Mouse (Mus musculus): ENCODE measurements around the gene Atf3. TPM values are rescaled to one million over a fixed set of nuclear protein-coding genes. Genes with fewer than 3 reads are reported as not detected.

Atf3 gene
- total RNA-seq, 4 experiments from 2014 or later = 1.0 to 4.6 (median 2.5) TPM

DNA sequence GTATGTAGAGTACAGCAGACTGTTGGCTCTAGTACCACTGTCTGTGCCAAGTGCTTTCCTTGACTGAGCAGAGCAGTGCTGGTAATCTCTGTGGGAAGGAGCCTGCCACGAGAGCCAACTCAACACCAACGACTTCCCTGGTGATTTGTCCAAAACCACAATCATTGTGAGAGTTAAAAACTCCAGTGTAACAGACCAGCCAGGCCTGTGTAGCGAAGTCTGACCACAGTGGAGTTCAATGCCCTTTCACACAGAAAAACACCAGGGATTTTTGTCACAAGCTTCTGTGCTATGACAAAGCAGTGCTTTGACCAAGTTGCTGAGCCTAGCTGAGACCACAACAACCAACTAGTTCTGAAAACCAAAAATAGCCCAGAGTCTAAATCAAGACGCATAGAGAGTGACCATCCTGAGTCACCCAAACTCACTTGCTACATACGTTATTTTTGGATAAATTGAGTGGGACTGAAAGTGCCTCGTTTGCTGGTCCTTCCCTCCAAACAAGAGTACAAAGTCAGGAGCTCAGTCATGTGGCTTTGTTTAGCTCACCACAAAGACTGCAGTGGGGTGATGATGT lies 12.6 kb upstream of the Atf3 start:
- DNase-seq (ENCODE audit: low spot score in 2 of 2) = no peak

DNA sequence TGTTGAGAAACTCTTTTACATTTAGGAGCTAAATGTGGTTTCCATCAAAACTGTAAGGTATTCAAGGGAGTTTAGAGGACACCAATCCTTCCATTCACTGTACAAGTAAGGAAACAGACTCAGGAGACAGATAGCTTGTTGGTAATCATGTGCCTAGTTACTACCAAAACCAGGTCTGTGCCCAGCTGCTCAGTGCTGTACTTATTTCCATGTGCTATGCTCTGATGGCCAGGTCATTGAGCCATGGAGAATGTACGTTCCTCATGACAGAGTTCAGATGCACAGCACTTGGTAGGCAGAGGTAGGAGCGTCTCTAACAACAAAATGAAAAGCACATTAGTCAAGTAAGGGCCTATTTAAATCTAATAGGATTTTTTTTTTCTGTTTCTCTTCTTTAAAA lies 8.7 kb upstream of the Atf3 start:
- DNase-seq (ENCODE audit: low spot score in 2 of 2) = no peak

GRCm38 (mm10) chr1:191225771-191226170 lies 7.9 kb upstream of the Atf3 start:
- DNase-seq (ENCODE audit: low spot score in 2 of 2) = no peak

GRCm38 (mm10) chr1:191224981-191225703 lies 7.3 kb upstream of the Atf3 start:
- no peak for DNase-seq (ENCODE audit: low spot score in 2 of 2)

DNA sequence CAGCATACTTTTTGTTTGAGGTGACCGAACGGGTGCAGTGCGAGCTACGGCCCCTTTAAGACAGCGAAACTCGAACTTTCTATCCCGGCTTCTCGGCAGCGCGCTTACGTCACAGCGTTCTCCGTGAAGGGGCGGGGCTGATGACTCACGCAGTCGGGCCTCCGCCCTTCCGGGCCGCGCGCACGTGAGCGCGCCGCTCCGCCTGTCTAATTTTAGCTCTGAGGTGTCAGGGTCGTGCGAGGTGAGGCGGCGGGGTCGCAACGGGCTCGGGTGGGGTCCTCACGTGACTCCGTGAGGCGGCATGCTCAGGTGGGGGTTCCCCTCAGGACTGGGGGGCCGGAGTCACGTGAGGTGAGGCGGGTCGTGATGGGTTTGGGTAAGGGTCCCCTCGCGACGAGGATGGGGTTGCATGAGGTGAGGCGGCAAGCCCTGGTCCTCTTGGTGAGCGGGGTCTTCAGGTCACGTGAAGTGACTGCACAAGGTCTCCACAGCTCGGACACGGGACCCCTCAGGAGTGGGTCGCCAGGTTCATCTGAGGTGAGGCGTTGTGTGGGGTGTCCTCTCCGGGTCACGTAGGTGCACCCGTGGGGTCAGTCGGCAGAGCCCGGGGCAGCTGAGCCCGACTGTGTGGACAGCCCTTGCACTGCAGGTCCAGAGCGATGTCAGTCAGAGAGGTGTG lies 6.6 kb upstream of the Atf3 start:
- DNase-seq (ENCODE audit: low spot score in 2 of 2) = peak; percentile 82 to 89

DNA sequence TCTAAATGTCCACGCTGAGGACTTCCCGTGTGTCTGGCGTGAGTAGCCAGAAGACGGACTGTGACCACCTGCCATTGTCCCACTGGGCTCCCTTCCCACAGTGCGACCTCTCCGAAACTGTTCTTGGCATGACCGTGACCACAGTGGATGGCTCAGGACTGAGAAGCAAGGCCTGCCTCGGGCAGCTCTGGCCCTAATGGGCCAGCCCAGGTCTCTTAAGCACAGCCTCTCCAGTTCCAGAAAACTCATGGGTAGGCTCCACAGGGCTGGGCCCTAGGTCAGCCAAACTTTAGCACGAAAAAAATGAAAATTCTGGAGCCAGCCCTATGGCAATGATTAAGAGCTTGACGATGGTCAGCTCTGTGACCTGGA lies 6.1 kb upstream of the Atf3 start:
- DNase-seq (ENCODE audit: low spot score in 2 of 2) = no peak

DNA sequence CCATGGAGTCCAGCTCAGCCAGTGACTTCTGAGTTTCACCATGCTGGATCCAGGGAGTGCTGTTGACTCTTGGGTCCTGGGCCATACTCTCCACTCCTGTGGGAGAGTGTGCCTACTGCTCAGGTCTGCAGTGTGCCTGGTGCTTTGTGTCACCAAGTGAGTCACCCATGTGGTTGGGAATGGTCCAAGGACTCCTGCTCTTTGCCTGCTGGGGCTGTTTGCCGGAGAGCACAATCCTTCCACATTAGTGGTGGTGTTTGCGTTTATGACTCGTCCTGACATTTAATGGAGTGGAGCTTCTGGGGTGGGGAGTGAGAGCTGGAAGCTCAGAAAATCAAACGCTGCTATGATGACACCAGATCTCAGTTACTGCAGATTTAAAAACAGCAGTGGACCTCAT lies 4.2 kb upstream of the Atf3 start:
- no peak for DNase-seq (ENCODE audit: low spot score in 2 of 2)

DNA sequence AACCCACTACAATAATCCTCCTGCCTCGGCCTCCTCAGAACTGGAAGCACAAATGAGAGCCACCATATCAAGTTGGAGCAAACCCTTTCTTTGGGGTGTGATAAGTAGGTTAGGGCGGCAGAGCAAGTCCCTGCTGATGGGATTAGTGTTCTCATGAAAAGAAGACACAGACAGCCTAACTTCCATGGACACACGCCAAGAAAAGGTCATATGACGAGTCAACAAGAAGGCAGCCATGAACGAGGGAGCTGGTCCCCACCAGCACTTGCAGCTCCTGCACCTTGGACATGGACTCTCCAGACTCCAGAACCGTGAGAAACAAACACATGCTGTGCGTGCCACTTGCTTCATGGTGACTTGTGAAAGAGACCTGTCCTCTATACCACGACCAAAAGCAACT lies 2.7 kb upstream of the Atf3 start:
- DNase-seq (ENCODE audit: low spot score in 2 of 2) = no peak

DNA sequence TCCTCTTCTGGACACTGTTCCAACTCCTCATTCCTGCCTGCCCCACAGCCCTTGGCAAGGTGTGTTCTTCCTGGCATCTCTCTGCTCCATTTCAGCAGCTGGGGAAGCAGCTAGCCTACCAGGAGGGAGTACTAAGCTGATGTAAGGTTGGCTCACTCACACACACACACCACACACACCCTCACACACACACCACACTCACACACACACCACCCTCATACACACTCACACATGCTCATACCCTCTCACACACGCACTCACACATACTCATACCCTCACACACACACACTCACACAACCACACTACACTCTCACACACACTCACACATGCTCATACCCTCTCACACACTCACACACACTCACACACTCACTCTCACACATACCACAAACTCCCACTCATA lies 1.9 kb upstream of the Atf3 start:
- no peak for DNase-seq (ENCODE audit: low spot score in 2 of 2)

DNA sequence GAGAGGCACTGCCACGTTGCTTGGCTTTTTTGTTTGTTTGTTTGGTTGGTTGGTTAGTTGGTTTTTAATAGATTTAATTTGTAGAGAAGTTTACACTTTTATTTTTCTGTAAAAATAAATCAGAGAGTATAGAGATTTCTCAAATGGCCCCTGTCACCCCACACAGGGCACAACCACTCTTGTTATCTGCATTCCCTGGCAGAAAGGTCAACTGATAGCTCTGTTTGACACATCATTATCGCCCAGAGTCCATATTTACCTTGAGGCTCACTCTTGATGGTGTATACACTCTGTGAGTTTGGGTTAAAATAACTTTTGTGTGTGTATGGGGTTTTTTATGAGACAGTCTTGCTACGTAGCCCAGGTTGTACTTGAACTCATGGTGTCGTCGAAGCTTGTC lies 744 bp upstream of the Atf3 start:
- DNase-seq (ENCODE audit: low spot score in 2 of 2) = no peak

- DNase-seq (ENCODE audit: low spot score in 2 of 2) = no peak
Measured at GRCm38 (mm10) chr1:191215776-191216661, 1.8 kb downstream of the Atf3 start.

DNA sequence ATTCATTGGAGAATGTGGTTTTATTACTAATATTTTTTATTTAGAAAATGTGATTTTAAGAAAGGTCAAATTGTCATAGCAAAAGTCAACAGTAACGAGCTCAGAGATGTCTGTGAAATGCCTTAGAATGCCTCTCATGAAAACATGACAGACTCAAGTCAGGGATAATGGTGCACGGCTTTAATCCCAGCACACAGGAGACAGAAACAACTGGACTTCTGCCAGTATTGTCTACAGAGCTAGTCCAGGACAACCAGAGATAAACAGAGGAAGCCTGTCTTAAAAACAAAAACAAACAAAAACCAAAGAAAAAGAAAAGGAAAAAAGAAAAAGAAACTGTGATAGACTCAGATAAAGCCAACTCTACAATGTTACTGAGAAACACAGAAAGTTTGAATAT lies 6.7 kb downstream of the Atf3 start:
- no peak for DNase-seq (ENCODE audit: low spot score in 2 of 2)

DNA sequence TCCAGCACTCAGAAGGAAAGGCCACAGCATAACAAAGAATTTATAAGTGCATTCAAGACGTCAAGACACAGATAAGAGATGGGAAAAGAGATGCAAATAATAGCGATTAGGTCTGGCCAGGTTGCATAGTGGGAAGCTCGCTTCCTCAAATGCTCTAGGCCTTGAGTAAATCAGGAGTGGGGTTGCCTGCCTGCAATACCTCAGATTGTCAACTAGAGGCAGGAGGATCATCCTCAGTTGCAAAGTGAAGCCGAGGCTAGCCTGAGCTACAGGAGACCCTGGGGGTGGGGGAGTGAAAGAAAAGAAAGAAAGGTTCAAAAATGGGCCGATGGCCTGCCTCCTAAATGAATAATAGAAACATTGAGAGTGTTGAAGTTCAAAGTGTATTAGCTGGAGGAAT lies 12.0 kb downstream of the Atf3 start:
- no peak for DNase-seq (ENCODE audit: low spot score in 2 of 2)

DNA sequence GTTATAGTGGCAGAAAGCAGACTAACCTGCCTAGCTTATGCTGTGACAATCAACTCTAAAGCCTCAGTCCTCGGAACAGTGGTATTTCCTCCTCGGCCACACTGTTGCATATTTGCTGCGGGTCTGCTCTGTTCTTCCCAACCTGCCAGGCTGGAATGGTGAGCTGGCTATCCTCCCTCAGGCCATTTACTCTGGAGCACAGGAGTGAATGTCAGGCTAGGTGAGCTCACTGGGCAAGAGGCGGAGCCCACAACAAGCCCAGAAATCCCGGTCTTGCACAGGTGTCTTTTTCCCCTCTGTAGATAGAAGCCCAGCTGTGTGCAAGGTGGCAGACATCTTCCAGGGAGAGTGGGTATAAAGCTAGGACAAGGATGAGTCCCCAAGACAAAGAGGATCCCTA lies 13.0 kb downstream of the Atf3 start:
- no peak for DNase-seq (ENCODE audit: low spot score in 2 of 2)

GRCm38 (mm10) chr1:191203496-191203895 lies 14.3 kb downstream of the Atf3 start:
- DNase-seq (ENCODE audit: low spot score in 2 of 2) = no peak

GRCm38 (mm10) chr1:191202208-191202952 lies 15.5 kb downstream of the Atf3 start:
- DNase-seq (ENCODE audit: low spot score in 2 of 2) = no peak

DNA sequence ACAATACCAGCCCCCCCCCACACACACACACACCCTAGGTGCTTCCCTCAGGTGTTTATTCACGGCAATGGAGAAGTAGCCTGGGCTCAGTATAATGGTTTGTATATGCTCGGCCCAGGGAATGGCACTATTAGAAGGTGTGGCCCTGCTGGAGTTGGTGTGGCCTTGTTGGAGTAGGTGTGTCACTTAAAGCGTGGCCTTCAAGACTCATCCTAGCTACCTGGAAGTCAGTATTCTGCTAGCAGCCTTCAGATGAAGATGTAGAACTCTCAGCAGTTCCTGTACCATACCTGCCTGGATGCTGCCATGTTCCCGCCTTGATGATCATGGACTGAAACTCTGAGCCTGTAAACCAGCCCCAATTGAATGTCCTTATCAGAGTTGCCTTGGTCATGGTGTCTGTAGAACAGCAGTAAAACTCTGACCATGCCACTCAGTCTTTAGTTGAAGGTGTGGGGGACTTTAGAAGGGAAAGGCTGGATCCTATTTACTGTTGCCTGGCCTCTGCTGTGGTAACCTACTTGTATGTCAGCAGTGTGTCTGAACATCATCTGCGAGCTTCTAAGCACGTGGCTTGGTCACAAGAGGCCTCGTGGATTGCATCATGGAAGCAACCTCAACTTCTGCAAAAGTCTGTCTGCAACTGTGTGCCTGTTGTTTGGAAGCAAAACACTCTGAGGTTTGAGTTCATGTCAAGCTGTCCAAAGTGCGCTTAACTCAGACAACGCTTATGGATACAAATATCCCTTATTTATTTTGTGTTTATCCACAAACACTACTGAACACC lies 16.8 kb downstream of the Atf3 start:
- DNase-seq (ENCODE audit: low spot score in 2 of 2) = no peak

GRCm38 (mm10) chr1:191197916-191198315 lies 19.9 kb downstream of the Atf3 start:
- no peak for DNase-seq (ENCODE audit: low spot score in 2 of 2)

- DNase-seq (ENCODE audit: low spot score in 2 of 2) = no peak
Measured at GRCm38 (mm10) chr1:191196016-191196415, 21.8 kb downstream of the Atf3 start.

DNA sequence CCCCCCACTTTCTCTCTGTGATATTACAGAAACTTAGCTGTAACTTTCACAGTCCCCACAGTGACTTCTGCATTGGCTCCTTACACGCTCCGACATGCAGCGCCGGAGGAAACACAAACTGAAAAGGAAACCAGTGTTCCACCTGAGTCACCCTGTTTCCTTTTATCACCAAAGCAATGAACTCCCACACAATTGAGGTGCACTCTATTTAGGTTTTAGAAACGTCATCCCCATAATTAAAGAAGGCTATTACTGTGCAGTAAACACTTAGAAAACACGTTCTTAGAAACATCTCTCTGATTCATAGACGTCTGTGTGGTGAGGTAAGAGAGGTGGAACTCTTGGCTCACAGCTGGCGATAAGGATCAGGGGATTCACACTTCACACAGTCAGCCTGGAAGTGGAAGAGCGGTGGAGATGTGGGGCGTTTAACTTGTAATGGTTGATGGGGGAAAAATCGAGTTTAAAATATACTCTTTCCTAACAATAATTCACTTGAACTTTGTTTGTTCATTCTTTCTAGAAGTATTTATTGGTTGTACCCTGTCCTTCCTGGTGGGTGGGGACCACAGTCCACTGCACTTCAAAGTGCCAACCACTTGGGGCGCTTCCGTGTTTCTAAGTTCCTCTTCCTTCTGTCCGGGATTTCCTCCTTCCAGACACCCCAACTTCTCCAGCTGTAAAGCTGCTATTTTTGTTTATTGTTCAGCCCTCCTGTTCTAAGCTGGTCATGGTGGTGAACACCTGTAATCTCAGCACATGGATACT lies 24.0 kb downstream of the Atf3 start:
- DNase-seq (ENCODE audit: low spot score in 2 of 2) = no peak
